Mouse (Mus musculus) heart, embryonic 13.5 days (tissue): ENCODE results near the gene Cd69. TPM values are rescaled to one million over a fixed set of nuclear protein-coding genes. Genes with fewer than 3 reads are reported as not detected.

ENCODE experiments used
- ATAC-seq: fragments of 200-750 bp; cut with Nextera tagmentation; 2 replicates; pipeline ENCODE4 v1.8.0; 2017; ENCODE audit warnings: moderate TSS enrichment; ENCODE audit not compliant: insufficient number of reproducible peaks, low FRiP score, low TSS enrichment; ENCODE audit errors: extremely low read depth
- H3K27ac ChIP-seq: fragments of 300-500 bp; sonication (generic); replicated peaks from 2 replicates; pipeline ENCODE4 v1.5.1; 2015; ENCODE audit warnings: moderate library complexity, mild to moderate bottlenecking, inconsistent platforms
- H3K27me3 ChIP-seq: fragments of 300-500 bp; sonication (generic); replicated peaks from 2 replicates; pipeline ENCODE4 v1.6.1; 2015; ENCODE audit warnings: mild to moderate bottlenecking, inconsistent platforms
- H3K36me3 ChIP-seq: fragments of 300-500 bp; sonication (generic); 2 replicates; pipeline ENCODE4 v1.6.1; 2015; ENCODE audit warnings: mild to moderate bottlenecking, inconsistent platforms
- H3K4me1 ChIP-seq: fragments of 300-500 bp; sonication (generic); 2 replicates; pipeline ENCODE4 v1.6.1; 2015; ENCODE audit warnings: inconsistent platforms
- H3K4me2 ChIP-seq: fragments of 300-500 bp; sonication (generic); 2 replicates; pipeline ENCODE4 v1.6.1; 2015; ENCODE audit warnings: inconsistent platforms, mild to moderate bottlenecking, moderate library complexity
- H3K4me3 ChIP-seq: fragments of 300-500 bp; sonication (generic); 2 replicates; pipeline ENCODE4 v1.5.1; 2015; ENCODE audit warnings: moderate library complexity, mild to moderate bottlenecking, inconsistent platforms
- H3K9ac ChIP-seq: fragments of 300-500 bp; sonication (generic); 2 replicates; pipeline ENCODE4 v1.6.1; 2015; ENCODE audit warnings: inconsistent platforms, mild to moderate bottlenecking, moderate library complexity
- H3K9me3 ChIP-seq: fragments of 300-500 bp; sonication (generic); 2 replicates; pipeline ENCODE4 v1.6.1; 2016; ENCODE audit warnings: inconsistent platforms
- WGBS: fragments of 180-500 bp; shearing (Covaris S2); methylation state at CpG from one replicate; pipeline ENCODE4 v1.1.7; 2015; ENCODE audit warnings: mixed read lengths; 5-methylcytosine and 5-hydroxymethylcytosine counted together
- polyA plus RNA-seq: library from polyadenylated mRNA; unstranded; fragments of >200 nt; fragmentation: Nextera tagmentation; extraction: Ambion mirVana; gene quantifications from 2 replicates; pipeline ENCODE4 v1.2.1, GENCODE M21; 2015

The Cd69 gene
- polyA plus RNA-seq, 1 experiment from 2014 or later = not detected

GRCm38 (mm10) chr6:129275624-129276203, 478 bp upstream of the Cd69 start:
- Histone ChIP-seq H3K36me3 (no peaks in the 10 kb centered on the region), H3K27me3 (no peaks in the 10 kb centered on the region), H3K4me1 (no peaks in the 10 kb centered on the region), H3K9me3 (no peaks in the 10 kb centered on the region), H3K9ac (no peak overlapping the region), H3K4me3 (no peak overlapping the region), H3K4me2 (no peak overlapping the region), H3K27ac (no peak overlapping the region)
- 51% methylated on average over 3 of the region's 3 CpGs for WGBS
- no peak for ATAC-seq

- no peak for ATAC-seq
- no peak overlapping the region for H3K4me2 ChIP-seq
- no peaks in the 10 kb centered on the region for H3K36me3 ChIP-seq
- H3K9ac ChIP-seq = no peak overlapping the region
- no peaks in the 10 kb centered on the region for H3K4me1 ChIP-seq
- no peaks in the 10 kb centered on the region for H3K9me3 ChIP-seq
- H3K27ac ChIP-seq = no peak overlapping the region
- H3K4me3 ChIP-seq = no peak overlapping the region
- no peaks in the 10 kb centered on the region for H3K27me3 ChIP-seq
- 68% methylated on average over 2 of the region's 2 CpGs for WGBS
Measured at GRCm38 (mm10) chr6:129274476-129274875, 760 bp downstream of the Cd69 start.

- Histone ChIP-seq H3K9ac (no peak overlapping the region), H3K36me3 (no peaks in the 10 kb centered on the region), H3K4me3 (no peak overlapping the region), H3K4me1 (no peaks in the 10 kb centered on the region), H3K27me3 (no peaks in the 10 kb centered on the region), H3K9me3 (no peaks in the 10 kb centered on the region), H3K27ac (no peak overlapping the region), H3K4me2 (no peak overlapping the region)
- WGBS = 66% methylated on average over 3 of the region's 3 CpGs
- ATAC-seq = no peak
Measured at GRCm38 (mm10) chr6:129273662-129274061, 1.6 kb downstream of the Cd69 start.

- Histone ChIP-seq H3K27me3 (no peaks in the 10 kb centered on the region), H3K4me3 (no peak overlapping the region), H3K9ac (no peak overlapping the region), H3K9me3 (no peaks in the 10 kb centered on the region), H3K27ac (no peak overlapping the region), H3K4me2 (no peak overlapping the region), H3K4me1 (no peaks in the 10 kb centered on the region), H3K36me3 (no peaks in the 10 kb centered on the region)
- ATAC-seq = no peak
- WGBS = 57% methylated on average over 1 of the region's 1 CpGs
Measured at GRCm38 (mm10) chr6:129266438-129267022, 8.7 kb downstream of the Cd69 start.

- H3K27me3 ChIP-seq = no peaks in the 10 kb centered on the region
- no peak overlapping the region for H3K9ac ChIP-seq
- 52% methylated on average over 3 of the region's 3 CpGs for WGBS
- ATAC-seq = no peak
- H3K36me3 ChIP-seq = no peaks in the 10 kb centered on the region
- H3K4me3 ChIP-seq = no peak overlapping the region
- no peak overlapping the region for H3K27ac ChIP-seq
- no peaks in the 10 kb centered on the region for H3K4me1 ChIP-seq
- no peak overlapping the region for H3K4me2 ChIP-seq
- no peaks in the 10 kb centered on the region for H3K9me3 ChIP-seq
Measured at GRCm38 (mm10) chr6:129265821-129266220, 9.4 kb downstream of the Cd69 start.

- Histone ChIP-seq H3K4me1 (no peaks in the 10 kb centered on the region), H3K27me3 (no peaks in the 10 kb centered on the region), H3K27ac (no peak overlapping the region), H3K4me3 (no peak overlapping the region), H3K36me3 (no peaks in the 10 kb centered on the region), H3K4me2 (no peak overlapping the region), H3K9me3 (no peaks in the 10 kb centered on the region), H3K9ac (no peak overlapping the region)
- ATAC-seq = no peak
- WGBS = 63% methylated on average over 4 of the region's 4 CpGs
Measured at GRCm38 (mm10) chr6:129260940-129261339, 14.3 kb downstream of the Cd69 start.

GRCm38 (mm10) chr6:129260034-129260433, 15.2 kb downstream of the Cd69 start:
- H3K9me3 ChIP-seq = no peaks in the 10 kb centered on the region
- H3K4me2 ChIP-seq = no peak overlapping the region
- no peak overlapping the region for H3K4me3 ChIP-seq
- no peaks in the 10 kb centered on the region for H3K36me3 ChIP-seq
- no peaks in the 10 kb centered on the region for H3K4me1 ChIP-seq
- no peak overlapping the region for H3K27ac ChIP-seq
- H3K9ac ChIP-seq = no peak overlapping the region
- ATAC-seq = no peak
- no peaks in the 10 kb centered on the region for H3K27me3 ChIP-seq

- no peaks in the 10 kb centered on the region for H3K27me3 ChIP-seq
- H3K36me3 ChIP-seq = no peaks in the 10 kb centered on the region
- H3K4me2 ChIP-seq = no peak overlapping the region
- no peaks in the 10 kb centered on the region for H3K4me1 ChIP-seq
- ATAC-seq = no peak
- H3K4me3 ChIP-seq = no peak overlapping the region
- no peak overlapping the region for H3K9ac ChIP-seq
- no peak overlapping the region for H3K27ac ChIP-seq
- H3K9me3 ChIP-seq = no peaks in the 10 kb centered on the region
- WGBS = 49% methylated on average over 7 of the region's 7 CpGs
Measured at GRCm38 (mm10) chr6:129256018-129256417, 19.2 kb downstream of the Cd69 start.

GRCm38 (mm10) chr6:129254949-129255602, 20.2 kb downstream of the Cd69 start:
- no peak for ATAC-seq
- no peaks in the 10 kb centered on the region for H3K4me1 ChIP-seq
- no peak overlapping the region for H3K4me2 ChIP-seq
- WGBS = 11% methylated on average over 4 of the region's 4 CpGs
- no peaks in the 10 kb centered on the region for H3K27me3 ChIP-seq
- no peak overlapping the region for H3K27ac ChIP-seq
- H3K4me3 ChIP-seq = no peak overlapping the region
- no peaks in the 10 kb centered on the region for H3K9me3 ChIP-seq
- H3K36me3 ChIP-seq = no peaks in the 10 kb centered on the region
- no peak overlapping the region for H3K9ac ChIP-seq

- ATAC-seq = no peak
- no peak overlapping the region for H3K4me2 ChIP-seq
- H3K27ac ChIP-seq = no peak overlapping the region
- no peaks in the 10 kb centered on the region for H3K36me3 ChIP-seq
- H3K9ac ChIP-seq = no peak overlapping the region
- H3K4me3 ChIP-seq = no peak overlapping the region
- no peaks in the 10 kb centered on the region for H3K9me3 ChIP-seq
- WGBS = 59% methylated on average over 4 of the region's 4 CpGs
- no peaks in the 10 kb centered on the region for H3K4me1 ChIP-seq
- no peaks in the 10 kb centered on the region for H3K27me3 ChIP-seq
Measured at GRCm38 (mm10) chr6:129254314-129254713, 20.9 kb downstream of the Cd69 start.

- Histone ChIP-seq H3K27me3 (no peaks in the 10 kb centered on the region), H3K36me3 (no peaks in the 10 kb centered on the region), H3K4me2 (no peak overlapping the region), H3K9ac (no peak overlapping the region), H3K4me1 (no peaks in the 10 kb centered on the region), H3K27ac (no peak overlapping the region), H3K9me3 (no peaks in the 10 kb centered on the region), H3K4me3 (no peak overlapping the region)
- no peak for ATAC-seq
Measured at GRCm38 (mm10) chr6:129248243-129248642, 27.0 kb downstream of the Cd69 start.

GRCm38 (mm10) chr6:129246992-129247391, 28.2 kb downstream of the Cd69 start:
- ATAC-seq = no peak
- H3K4me2 ChIP-seq = no peak overlapping the region
- no peaks in the 10 kb centered on the region for H3K36me3 ChIP-seq
- H3K9me3 ChIP-seq = no peaks in the 10 kb centered on the region
- WGBS = 69% methylated on average over 1 of the region's 1 CpGs
- H3K4me3 ChIP-seq = no peak overlapping the region
- H3K9ac ChIP-seq = no peak overlapping the region
- H3K27ac ChIP-seq = no peak overlapping the region
- no peaks in the 10 kb centered on the region for H3K4me1 ChIP-seq
- H3K27me3 ChIP-seq = no peaks in the 10 kb centered on the region
